9 mouse cellular contexts compared by ENCODE assay signal in genomic region chr5:104131544-104131943, GRCm38 (mm10). TPM values are rescaled to one million over a fixed set of nuclear protein-coding genes. Genes with fewer than 3 reads are reported as not detected.
DNase-seq lines count a peak whose midpoint lies in the region; ATAC-seq and TF ChIP-seq lines count a peak whose summit lies in the region.
"Had no signal": no experiment of that assay in that cellular context is flagged by ENCODE, and none has a peak within 500 bp of the region (broad histone marks: within the 10 kb centered on the region; RNA-seq: fewer than 3 reads in every experiment).

No protein-coding gene starts in this region.

- no peak overlapping the region for H3K9ac ChIP-seq in hindbrain, embryonic 14.5 days
- H3K9ac ChIP-seq in hindbrain, embryonic 13.5 days = no peak overlapping the region
- no peak overlapping the region for H3K9ac ChIP-seq in ES-Bruce4 (ENCODE audit: low read depth, poor library complexity, severe bottlenecking)
- no peak overlapping the region for H3K9ac ChIP-seq in midbrain, embryonic 15.5 days

- no peak overlapping the region for H3K4me3 ChIP-seq in hindbrain, embryonic 14.5 days (replicated peaks; ENCODE audit: low read length)
- H3K4me3 ChIP-seq in hindbrain, embryonic 13.5 days = no peak overlapping the region
- no peak overlapping the region for H3K4me3 ChIP-seq in ES-Bruce4 (ENCODE audit: low read depth, low read length)
- no peak overlapping the region for H3K4me3 ChIP-seq in midbrain, embryonic 15.5 days

- TF ChIP-seq POLR2A in ES-Bruce4 (IDR thresholded peaks at IDR 0.05; ENCODE audit: insufficient read depth, low read length) = no peak

- no peak overlapping the region for H3K4me2 ChIP-seq in hindbrain, embryonic 14.5 days (replicated peaks)
- no peak overlapping the region for H3K4me2 ChIP-seq in hindbrain, embryonic 13.5 days
- H3K4me2 ChIP-seq in midbrain, embryonic 15.5 days = no peak overlapping the region

- no peaks in the 10 kb centered on the region for H3K27me3 ChIP-seq in hindbrain, embryonic 14.5 days (ENCODE audit: control insufficient read depth, insufficient read depth, low read length)
- no peaks in the 10 kb centered on the region for H3K27me3 ChIP-seq in hindbrain, embryonic 13.5 days
- H3K27me3 ChIP-seq in ES-Bruce4 (ENCODE audit: control insufficient read depth, insufficient read depth, low read length, poor library complexity, severe bottlenecking) = no peaks in the 10 kb centered on the region
- no peaks in the 10 kb centered on the region for H3K27me3 ChIP-seq in midbrain, embryonic 15.5 days (replicated peaks)

- peak; percentile 22 for TF ChIP-seq CTCF in ES-Bruce4 (IDR thresholded peaks at IDR 0.05; ENCODE audit: low read depth, low read length)

- H3K4me1 ChIP-seq in hindbrain, embryonic 14.5 days (replicated peaks; ENCODE audit: control insufficient read depth, insufficient read depth, low read length) = no peaks in the 10 kb centered on the region
- peaks cover 8% of the 10 kb centered on the region; the same call in 1 of the 2 replicates for H3K4me1 ChIP-seq in hindbrain, embryonic 13.5 days (replicated peaks)
- H3K4me1 ChIP-seq in ES-Bruce4 (ENCODE audit: control insufficient read depth, insufficient read depth, low read length) = no peaks in the 10 kb centered on the region
- no peaks in the 10 kb centered on the region for H3K4me1 ChIP-seq in midbrain, embryonic 15.5 days

- no peaks in the 10 kb centered on the region for H3K36me3 ChIP-seq in hindbrain, embryonic 14.5 days (replicated peaks; ENCODE audit: control insufficient read depth, insufficient read depth)
- H3K36me3 ChIP-seq in hindbrain, embryonic 13.5 days = no peaks in the 10 kb centered on the region
- no peaks in the 10 kb centered on the region for H3K36me3 ChIP-seq in ES-Bruce4 (ENCODE audit: control insufficient read depth, insufficient read depth, low read length, poor library complexity, severe bottlenecking)
- no peaks in the 10 kb centered on the region for H3K36me3 ChIP-seq in midbrain, embryonic 15.5 days (replicated peaks)

- no peak for TF ChIP-seq EP300 in ES-Bruce4 (IDR thresholded peaks at IDR 0.05; ENCODE audit: insufficient read depth, low read depth, low read length)

- no peak overlapping the region for H3K27ac ChIP-seq in hindbrain, embryonic 14.5 days
- H3K27ac ChIP-seq in hindbrain, embryonic 13.5 days = no peak overlapping the region
- H3K27ac ChIP-seq in ES-Bruce4 (ENCODE audit: insufficient read depth, low read length) = no peak overlapping the region
- no peak overlapping the region for H3K27ac ChIP-seq in midbrain, embryonic 15.5 days

- WGBS in hindbrain, embryonic 14.5 days = 64% methylated on average over 4 of the region's 4 CpGs
- WGBS in hindbrain, embryonic 13.5 days = 72% methylated on average over 4 of the region's 4 CpGs
- WGBS in midbrain, embryonic 15.5 days = 87% methylated on average over 4 of the region's 4 CpGs

- no peak for DNase-seq in hindbrain, embryonic 14.5 days (ENCODE audit: low spot score)
- peak; percentile 41 for DNase-seq in adrenal gland, postnatal 25 days
- DNase-seq in kidney, postnatal 14 days = peak; percentile 69
- no peak for DNase-seq in spleen, postnatal 14 days (ENCODE audit: low spot score in 2 of 2)
- DNase-seq in ovary, postnatal 14 days (ENCODE audit: low spot score) = no peak

- peak; percentile 60; the same call in 1 of the 2 replicates for ATAC-seq in hindbrain, embryonic 14.5 days (ENCODE audit: low FRiP score)
- no peak for ATAC-seq in hindbrain, embryonic 13.5 days (ENCODE audit: low FRiP score)
- no peak for ATAC-seq in midbrain, embryonic 15.5 days (replicated peaks)

- no peaks in the 10 kb centered on the region for H3K9me3 ChIP-seq in hindbrain, embryonic 14.5 days (ENCODE audit: control insufficient read depth, low read length)
- no peaks in the 10 kb centered on the region for H3K9me3 ChIP-seq in hindbrain, embryonic 13.5 days
- no peaks in the 10 kb centered on the region for H3K9me3 ChIP-seq in ES-Bruce4 (replicated peaks; ENCODE audit: control insufficient read depth, insufficient read depth, low read length, poor library complexity, severe bottlenecking)
- H3K9me3 ChIP-seq in midbrain, embryonic 15.5 days = no peaks in the 10 kb centered on the region

RNA-seq across cellular contexts. Expression of gene Sparcl1, which starts 18.0 kb away (rescaled TPM):
- polyA plus RNA-seq in hindbrain, embryonic 14.5 days (2014; fragmentation: Nextera tagmentation; extraction: Ambion mirVana) = 286 and 356 TPM in 2 replicates
- 150 and 151 TPM in 2 replicates for polyA plus RNA-seq in hindbrain, embryonic 13.5 days (2015; fragmentation: Nextera tagmentation; extraction: Ambion mirVana)
- 0.40 TPM in 1 of 2 replicates, not detected in the other for polyA plus RNA-seq in ES-Bruce4 (2011; ENCODE audit: insufficient read depth, insufficient read length, low read depth, missing spikeins)
- 24.7 and 25.0 TPM in 2 replicates for total RNA-seq in adrenal gland, postnatal 25 days (2021)
- polyA plus RNA-seq in midbrain, embryonic 15.5 days (2015; fragmentation: Nextera tagmentation; extraction: Ambion mirVana) = 167 and 185 TPM in 2 replicates

RNA-seq across cellular contexts. Expression of gene Dspp, which starts 39.0 kb away (rescaled TPM):
- polyA plus RNA-seq in hindbrain, embryonic 14.5 days (2014; fragmentation: Nextera tagmentation; extraction: Ambion mirVana) = not detected in 2 replicates
- polyA plus RNA-seq in hindbrain, embryonic 13.5 days (2015; fragmentation: Nextera tagmentation; extraction: Ambion mirVana) = not detected in 2 replicates
- polyA plus RNA-seq in ES-Bruce4 (2011; ENCODE audit: insufficient read depth, insufficient read length, low read depth, missing spikeins) = not detected in 2 replicates
- not detected in 2 replicates for total RNA-seq in adrenal gland, postnatal 25 days (2021)
- polyA plus RNA-seq in midbrain, embryonic 15.5 days (2015; fragmentation: Nextera tagmentation; extraction: Ambion mirVana) = 0.04 TPM in 1 of 2 replicates, not detected in the other

RNA-seq across cellular contexts. Expression of gene Gm17660, which starts 54.1 kb away (rescaled TPM):
- polyA plus RNA-seq in hindbrain, embryonic 14.5 days (2014; fragmentation: Nextera tagmentation; extraction: Ambion mirVana) = not detected in 2 replicates
- not detected in 2 replicates for polyA plus RNA-seq in hindbrain, embryonic 13.5 days (2015; fragmentation: Nextera tagmentation; extraction: Ambion mirVana)
- polyA plus RNA-seq in ES-Bruce4 (2011; ENCODE audit: insufficient read depth, insufficient read length, low read depth, missing spikeins) = not detected in 2 replicates
- not detected in 2 replicates for total RNA-seq in adrenal gland, postnatal 25 days (2021)
- polyA plus RNA-seq in midbrain, embryonic 15.5 days (2015; fragmentation: Nextera tagmentation; extraction: Ambion mirVana) = 0.63 TPM in 1 of 2 replicates, not detected in the other
- total RNA-seq: left cerebral cortex, adult 18-20 months had no signal

Comparison
In these comparisons a context has a peak if more than half of its experiments do, and no peak if none do; other contexts are left out.
1. DNase-seq: peak in adrenal gland, postnatal 25 days (single experiment) and kidney, postnatal 14 days (single experiment); none in hindbrain, embryonic 14.5 days (single experiment), spleen, postnatal 14 days (0 of 2) and ovary, postnatal 14 days (single experiment).
2. RNA of gene Sparcl1, which starts 18.0 kb away (polyA plus RNA-seq): 286 to 356 TPM in hindbrain, embryonic 14.5 days, 167 to 185 TPM in midbrain, embryonic 15.5 days and 150 to 151 TPM in hindbrain, embryonic 13.5 days; 0.40 TPM in ES-Bruce4; every median in the first group is over 100 times any median in the second.